In the genomic region with DNA sequence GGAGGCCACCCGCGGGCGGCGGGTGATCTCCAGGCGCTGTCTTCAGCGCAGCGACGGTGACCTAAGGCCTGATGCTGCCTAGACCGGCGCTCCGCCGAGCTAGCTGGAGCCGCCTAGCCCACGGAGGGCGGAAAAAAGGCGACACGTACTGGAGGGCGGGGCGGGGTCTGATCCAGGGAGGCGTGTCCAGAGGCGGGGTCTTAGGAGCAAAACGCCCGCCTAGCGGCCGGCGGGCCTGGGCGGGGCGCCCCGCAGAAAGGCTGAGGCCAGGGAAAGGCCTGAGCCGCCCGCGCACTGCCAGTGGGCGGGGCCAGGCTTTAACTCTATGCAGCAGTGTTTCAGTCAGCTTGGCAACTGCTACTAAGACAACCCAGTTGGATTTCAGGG, we compare ENCODE assay signal across 8 mouse cellular contexts. TPM values are rescaled to one million over a fixed set of nuclear protein-coding genes. Genes with fewer than 3 reads are reported as not detected.
DNase-seq lines count a peak whose midpoint lies in the region; ATAC-seq lines count a peak whose summit lies in the region.

A gene (minus strand): TSS at position 140 of the 387 bp plus-strand sequence.

- H3K9me3 ChIP-seq in intestine, embryonic 14.5 days (ENCODE audit: control insufficient read depth, low read length) = no peaks in the 10 kb centered on the region

- H3K27me3 ChIP-seq in intestine, embryonic 14.5 days (replicated peaks; ENCODE audit: control insufficient read depth, insufficient read depth, low read length) = no peaks in the 10 kb centered on the region

- peak within 1 kb of the TSS; percentile 94 for H3K27ac ChIP-seq in intestine, embryonic 14.5 days (ENCODE audit: low read depth)

- H3K4me1 ChIP-seq in intestine, embryonic 14.5 days (replicated peaks; ENCODE audit: control insufficient read depth, insufficient read depth, low read length) = peaks cover 13% of the 10 kb centered on the region; the same call in 1 of the 2 replicates

- peak within 1 kb of the TSS; percentile 90 for H3K9ac ChIP-seq in intestine, embryonic 14.5 days (ENCODE audit: low read length)

- H3K4me2 ChIP-seq in intestine, embryonic 14.5 days (ENCODE audit: low read length) = peak within 1 kb of the TSS; percentile 67

- intact Hi-C loops in gastrocnemius, postnatal 36 days (cut with DNase I) = no loop called here
- intact Hi-C loops in left cerebral cortex, postnatal 10 days (cut with DNase I) = loop anchor here (1.0 to 5.0 kb wide), 2 partner anchors 202 to 515 kb away; no protein-coding TSS in a partner anchor

- 0 out of 2 replicates have a peak, but pooled peaks cover 5% of the 10 kb centered on the region for H3K36me3 ChIP-seq in intestine, embryonic 14.5 days (ENCODE audit: control insufficient read depth, insufficient read depth, low read length)

- H3K4me3 ChIP-seq in intestine, embryonic 14.5 days (ENCODE audit: low read depth, low read length) = peak within 1 kb of the TSS; percentile 71

- peak; percentile 98 for DNase-seq in adrenal gland, postnatal 10 days
- peak; percentile 91 for DNase-seq in embryo, embryonic 9.5 days (ENCODE audit: extremely low spot score)
- DNase-seq in gastrocnemius, postnatal 36 days = peak; percentile 93 to 94
- DNase-seq in intestine, embryonic 14.5 days (ENCODE audit: low spot score) = peak; percentile 96
- peak; percentile 79 to 95 for DNase-seq in left cerebral cortex, postnatal 10 days (ENCODE audit: extremely low spot score in 1 of 2, low spot score in 2 of 2)
- DNase-seq in right cerebral cortex, postnatal 10 days (ENCODE audit: low spot score in 2 of 2) = peak; percentile 93 to 94
- DNase-seq in urinary bladder, postnatal 14 days (ENCODE audit: low spot score) = peak; percentile 95

- peak; percentile 98 for ATAC-seq in intestine, embryonic 14.5 days (replicated peaks; ENCODE audit: low FRiP score, low TSS enrichment, low read depth)
- peak; percentile 89 for ATAC-seq in megakaryocyte progenitor cell, adult 5-6 weeks (replicated peaks; ENCODE audit: poor library complexity)

- WGBS in intestine, embryonic 14.5 days = 0% methylated on average over 26 of the region's 33 CpGs

RNA-seq across cellular contexts. Expression of the gene that starts here (rescaled TPM):
- total RNA-seq in adrenal gland, postnatal 10 days (2021) = 1 to 10 TPM; 8.2 to 9.5 TPM
- 1 to 10 TPM; 3.0 to 3.4 TPM for total RNA-seq in gastrocnemius, postnatal 36 days (2021)
- 13.5 and 13.7 TPM in 2 replicates for polyA plus RNA-seq in intestine, embryonic 14.5 days (2014; fragmentation: Nextera tagmentation; extraction: Ambion mirVana)
- 10 to 100 TPM; 24.4 to 25.9 TPM for total RNA-seq in left cerebral cortex, postnatal 10 days (2021)
- 2.8 and 3.1 TPM in 2 replicates for total RNA-seq in megakaryocyte progenitor cell, adult 5-6 weeks (2015)
- total RNA-seq in megakaryocyte progenitor cell, adult 5-6 weeks (2017) = 4.1 and 5.4 TPM in 2 replicates

Comparison
In these comparisons a context has a peak if more than half of its experiments do, and no peak if none do; other contexts are left out.
1. Peak in every context shown above with its lines: DNase-seq, ATAC-seq, H3K4me3 ChIP-seq and H3K27ac ChIP-seq.